Mouse (Mus musculus) induced T-regulatory cell, adult 2 months (primary cell): ENCODE data around the gene 4933421I07Rik.

Source experiments
- DNase-seq: peaks from one replicate; pipeline ENCODE4 v3.0.0-alpha.2; 2012; ENCODE audit warnings: low read depth

4933421I07Rik gene

GRCm38 (mm10) chr7:42447850-42448249 is at the start of gene 4933421I07Rik:
Gene 4933421I07Rik (minus strand): TSS chr7:42448120.
- no peak for DNase-seq

DNA sequence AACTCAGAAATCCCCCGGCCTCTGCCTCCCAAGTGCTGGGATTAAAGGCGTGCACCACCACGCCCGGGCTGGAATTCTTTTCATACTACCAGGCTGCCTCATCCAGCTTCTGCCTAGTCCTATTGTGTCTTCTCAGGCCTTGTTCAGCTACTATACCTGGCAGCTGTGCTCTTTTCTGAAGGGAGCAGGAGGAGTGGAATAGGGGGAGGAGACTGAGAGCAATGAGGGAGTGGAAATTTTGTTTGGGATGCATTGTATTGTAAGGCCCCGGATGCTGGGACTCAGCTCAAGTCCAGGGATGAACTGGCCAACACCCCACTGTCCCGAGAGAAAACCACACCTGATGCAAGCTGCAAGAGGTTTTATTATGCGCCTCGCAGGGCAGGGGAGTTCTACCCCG is 49.4 kb upstream of the 4933421I07Rik start:
- no peak for DNase-seq

DNA sequence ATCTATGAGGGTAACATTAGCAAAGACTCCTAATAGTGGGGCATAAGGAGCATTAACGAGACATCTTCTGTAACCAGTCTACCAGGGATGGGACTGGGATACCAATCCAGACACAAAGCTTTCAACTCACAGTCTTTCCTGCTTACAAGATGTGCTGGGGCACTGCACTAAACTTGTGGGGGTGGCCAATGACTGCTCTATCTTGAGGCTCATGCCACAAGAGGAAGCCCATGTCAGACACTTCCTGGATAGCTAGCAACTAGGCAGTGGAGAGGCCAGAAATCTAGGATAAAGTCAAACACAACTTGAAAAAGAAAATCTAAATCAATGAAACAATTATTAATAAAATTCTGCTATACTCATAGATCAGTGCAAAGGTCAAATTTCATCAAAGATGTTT is 48.3 kb upstream of the 4933421I07Rik start:
- DNase-seq, result no peak

DNA sequence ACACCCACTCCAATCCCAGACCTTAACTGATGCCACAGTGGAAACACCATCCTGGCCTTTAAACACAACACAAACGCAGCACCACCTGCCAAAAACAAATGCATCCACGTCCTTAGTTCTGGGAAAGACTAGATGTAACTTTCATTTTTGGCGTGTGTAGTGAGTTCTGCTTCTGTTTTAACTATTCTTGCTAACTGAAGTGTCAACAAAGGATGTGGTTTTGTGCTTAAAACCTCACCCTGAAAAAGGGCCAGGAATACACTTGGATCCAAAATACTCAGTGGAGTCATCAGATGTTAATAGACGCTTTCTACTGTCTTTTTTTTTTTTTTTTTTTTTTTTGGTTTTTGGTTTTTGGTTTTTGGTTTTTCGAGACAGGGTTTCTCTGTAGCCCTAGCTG is 42.9 kb upstream of the 4933421I07Rik start:
- DNase-seq, result peak; percentile 24

GRCm38 (mm10) chr7:42490358-42490757 is 42.4 kb upstream of the 4933421I07Rik start:
- DNase-seq, result no peak

DNA sequence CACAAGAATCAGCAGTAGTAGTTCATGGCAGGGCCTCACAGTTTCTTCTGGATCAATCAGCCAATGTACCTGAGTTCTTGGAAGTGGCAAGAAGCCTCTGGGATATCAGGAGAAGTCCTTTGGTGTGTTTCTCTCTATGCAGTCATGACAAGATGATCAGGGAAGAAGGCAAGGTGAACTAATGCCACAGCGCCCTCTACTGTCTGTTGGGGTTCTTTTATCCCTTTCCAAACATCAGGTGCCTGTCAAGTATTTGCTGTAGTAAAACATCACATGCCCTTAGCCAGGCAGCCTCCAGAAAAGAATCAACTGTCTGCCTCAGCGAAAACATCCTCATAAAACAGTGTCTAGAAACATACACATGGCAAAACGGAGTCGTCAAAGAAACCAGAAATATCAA is 6.7 kb upstream of the 4933421I07Rik start:
- no peak for DNase-seq

DNA sequence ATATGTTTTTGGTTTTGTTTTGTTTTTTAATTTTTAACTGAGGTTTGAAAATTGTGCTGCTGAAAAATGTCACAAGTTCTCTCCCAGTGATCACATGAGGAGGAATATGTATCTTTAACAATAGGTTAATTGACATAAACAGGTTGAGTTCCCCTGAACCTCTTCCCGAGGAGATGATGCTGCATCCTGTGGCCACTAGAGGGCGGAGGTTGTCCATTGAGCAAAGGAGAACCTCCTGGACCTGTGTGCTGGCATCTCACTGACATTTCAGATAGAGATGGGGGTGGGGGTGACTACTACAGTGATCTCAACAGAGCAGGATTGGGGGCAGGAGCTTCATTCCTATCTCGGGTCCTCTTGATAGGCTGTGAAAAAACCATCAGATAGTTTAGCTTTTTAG is 2.7 kb upstream of the 4933421I07Rik start:
- DNase-seq, result peak; percentile 45

DNA sequence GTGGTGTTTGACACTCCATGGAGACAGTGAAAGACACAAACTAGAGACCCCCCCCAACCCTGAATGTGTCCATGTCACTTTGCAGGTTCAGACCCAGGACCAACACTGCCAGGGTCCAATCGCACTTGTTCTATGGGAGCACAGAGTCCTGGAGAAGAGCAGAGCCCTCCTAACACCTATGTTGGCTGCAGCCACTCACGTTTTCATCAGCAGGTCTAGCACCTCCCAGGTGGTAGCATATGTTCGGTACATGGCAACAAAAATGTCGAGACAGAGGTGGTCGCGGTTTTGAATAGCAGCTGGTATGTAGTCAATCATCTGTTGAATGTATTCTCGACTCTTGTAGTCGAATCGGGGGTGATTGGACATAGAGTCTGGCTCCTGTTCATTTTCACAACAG is 568 bp downstream of the 4933421I07Rik start:
- no peak for DNase-seq
